Mouse (Mus musculus) liver, adult 2 months (tissue): ENCODE results near the gene Nrip1. TPM values are rescaled to one million over a fixed set of nuclear protein-coding genes. Genes with fewer than 3 reads are reported as not detected.
A peak's percentile ranks its signal among the peaks of the same experiment; 100 is the strongest.

Experiments
- DNase-seq: peaks from one replicate; pipeline ENCODE4 v3.0.0-alpha.2; 2011; ENCODE audit warnings: low read depth, low spot score; ENCODE audit errors: extremely low read depth
- H3K27ac ChIP-seq: fragments of 200-500 bp; replicated peaks from 2 replicates; pipeline ENCODE4 v1.5.1; 2012; ENCODE audit warnings: low read depth, mild to moderate bottlenecking, control low read depth, inconsistent platforms, low read length; ENCODE audit not compliant: insufficient read depth
- H3K27me3 ChIP-seq: fragments of 200-500 bp; 2 replicates; pipeline ENCODE4 v1.6.1; 2012; ENCODE audit warnings: mild to moderate bottlenecking, moderate library complexity, low read length, inconsistent platforms; ENCODE audit not compliant: control insufficient read depth, insufficient read depth
- H3K36me3 ChIP-seq: fragments of 200-500 bp; 2 replicates; pipeline ENCODE4 v1.6.1; 2012; ENCODE audit warnings: low read length, inconsistent platforms; ENCODE audit not compliant: control insufficient read depth, insufficient read depth
- H3K4me1 ChIP-seq: fragments of 200-500 bp; 2 replicates; pipeline ENCODE4 v1.6.1; 2011; ENCODE audit warnings: low read length; ENCODE audit not compliant: control insufficient read depth, insufficient read depth
- H3K4me3 ChIP-seq: fragments of 200-500 bp; 2 replicates; pipeline ENCODE4 v1.5.1; 2011; ENCODE audit warnings: low read depth, mild to moderate bottlenecking, control low read depth, low read length, moderate library complexity; ENCODE audit not compliant: insufficient read depth
- H3K79me2 ChIP-seq: fragments of 200-500 bp; 2 replicates; pipeline ENCODE4 v1.6.1; 2012; ENCODE audit warnings: inconsistent platforms, mild to moderate bottlenecking, low read length, moderate library complexity; ENCODE audit not compliant: control insufficient read depth, insufficient read depth
- H3K9ac ChIP-seq: fragments of 200-500 bp; 2 replicates; pipeline ENCODE4 v1.6.1; 2012; ENCODE audit warnings: low read depth, mild to moderate bottlenecking, control low read depth, inconsistent platforms, low read length
- CTCF ChIP-seq: fragments of 200-500 bp; IDR thresholded peaks from 2 replicates; pipeline ENCODE4 v1.5.1; 2011; ENCODE audit warnings: low read depth, low read length, control low read depth
- POLR2A ChIP-seq: fragments of 200-500 bp; IDR thresholded peaks from 2 replicates; pipeline ENCODE4 v1.6.1; 2011; ENCODE audit warnings: low read length, control low read depth; ENCODE audit not compliant: insufficient read depth; ENCODE audit errors: extremely low read depth
- WGBS: fragments of 180-500 bp; shearing (Covaris S2); methylation state at CpG from one replicate; pipeline ENCODE4 v1.1.7; 2018; 5-methylcytosine and 5-hydroxymethylcytosine counted together
- polyA plus RNA-seq: library from polyadenylated mRNA; depleted of rRNA; stranded (reverse); fragments of >200 nt; gene quantifications from 2 replicates; pipeline ENCODE4 v1.2.3, GENCODE M21; 2012
- total RNA-seq: library from RNA; depleted of rRNA; stranded (reverse); fragments of >200 nt; gene quantifications from 2 replicates; pipeline ENCODE4 v1.2.3, GENCODE M21; 2014

Nrip1 gene
- total and polyA plus RNA-seq, 2 experiments, result 2.9 to 8.9 TPM

DNA sequence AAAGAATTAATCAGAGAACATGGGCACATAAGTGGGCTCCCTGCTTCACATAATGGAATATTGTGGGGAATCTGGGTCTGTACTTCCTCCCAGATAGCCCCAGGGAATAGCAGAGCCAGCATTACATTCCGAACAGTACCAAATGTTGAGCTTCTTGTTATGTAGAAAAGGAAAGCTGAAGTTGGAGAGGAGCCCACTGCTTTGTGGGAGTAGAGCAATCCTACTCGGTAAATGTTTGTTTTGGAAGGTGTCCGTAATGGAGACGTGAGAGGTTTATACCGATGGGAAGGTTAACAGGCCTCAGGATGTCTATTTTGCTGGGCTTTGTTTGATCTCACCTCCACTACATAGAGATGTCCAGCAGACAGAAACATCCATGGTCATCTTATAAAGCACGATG lies 113.3 kb downstream of the Nrip1 start:
- no peaks in the 10 kb centered on the region for H3K36me3 ChIP-seq
- no peak overlapping the region for H3K27ac ChIP-seq
- WGBS, result 31% methylated on average over 6 of the region's 6 CpGs
- H3K79me2 ChIP-seq, result no peaks in the 10 kb centered on the region
- H3K27me3 ChIP-seq, result no peaks in the 10 kb centered on the region
- no peak overlapping the region for H3K4me3 ChIP-seq
- DNase-seq, result peak; percentile 80
- no peak for TF ChIP-seq CTCF
- TF ChIP-seq POLR2A, result no peak
- H3K4me1 ChIP-seq, result no peaks in the 10 kb centered on the region
- H3K9ac ChIP-seq, result no peak overlapping the region

GRCm38 (mm10) chr16:76251826-76252225 lies 121.8 kb downstream of the Nrip1 start:
- Histone ChIP-seq H3K27ac (no peak overlapping the region), H3K79me2 (no peaks in the 10 kb centered on the region), H3K27me3 (no peaks in the 10 kb centered on the region), H3K9ac (no peak overlapping the region), H3K36me3 (no peaks in the 10 kb centered on the region), H3K4me1 (no peaks in the 10 kb centered on the region), H3K4me3 (no peak overlapping the region)
- 93% methylated on average over 10 of the region's 10 CpGs for WGBS
- no peak for TF ChIP-seq CTCF
- no peak for DNase-seq

DNA sequence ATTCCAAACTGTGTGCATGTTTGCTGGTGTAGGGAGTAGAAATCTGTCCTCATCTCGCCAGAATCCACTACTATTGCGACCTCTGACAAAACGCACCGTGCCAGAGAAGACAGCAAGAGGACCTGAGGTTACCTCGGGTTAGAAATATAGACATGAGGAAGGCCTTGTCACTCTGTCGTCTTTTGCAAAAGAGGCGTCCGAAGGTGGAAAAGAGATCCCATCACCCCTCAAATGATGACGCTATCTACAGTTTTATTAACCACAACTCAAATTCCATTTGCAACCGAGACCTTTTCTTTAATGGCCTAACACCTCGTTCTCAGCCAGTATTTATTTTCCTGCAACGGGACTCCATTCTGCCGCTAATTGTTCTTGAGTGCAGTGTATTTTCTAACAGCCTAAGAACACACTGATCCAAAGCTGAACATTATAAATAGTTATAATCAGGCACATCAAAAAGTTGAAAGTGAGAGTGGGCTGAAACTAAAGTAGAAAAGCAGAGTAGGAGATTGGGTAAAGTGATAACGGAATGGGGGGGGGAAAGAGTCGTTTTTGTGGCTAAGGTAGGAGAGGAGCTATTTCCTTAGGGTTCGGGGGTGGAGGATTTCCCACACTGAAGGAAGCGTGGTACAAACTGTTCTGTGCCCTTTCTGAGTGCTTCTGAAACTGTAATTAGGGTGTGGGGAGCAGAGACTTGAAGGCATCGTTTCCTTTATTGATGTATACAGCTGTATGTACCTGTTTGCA lies 124.1 kb downstream of the Nrip1 start:
- Histone ChIP-seq H3K79me2 (no peaks in the 10 kb centered on the region), H3K36me3 (no peaks in the 10 kb centered on the region), H3K4me3 (no peak overlapping the region), H3K27me3 (no peaks in the 10 kb centered on the region), H3K27ac (no peak overlapping the region), H3K9ac (no peak overlapping the region), H3K4me1 (no peaks in the 10 kb centered on the region)
- TF ChIP-seq CTCF (no peak), POLR2A (no peak)
- WGBS, result 86% methylated on average over 18 of the region's 18 CpGs
- DNase-seq, result no peak

DNA sequence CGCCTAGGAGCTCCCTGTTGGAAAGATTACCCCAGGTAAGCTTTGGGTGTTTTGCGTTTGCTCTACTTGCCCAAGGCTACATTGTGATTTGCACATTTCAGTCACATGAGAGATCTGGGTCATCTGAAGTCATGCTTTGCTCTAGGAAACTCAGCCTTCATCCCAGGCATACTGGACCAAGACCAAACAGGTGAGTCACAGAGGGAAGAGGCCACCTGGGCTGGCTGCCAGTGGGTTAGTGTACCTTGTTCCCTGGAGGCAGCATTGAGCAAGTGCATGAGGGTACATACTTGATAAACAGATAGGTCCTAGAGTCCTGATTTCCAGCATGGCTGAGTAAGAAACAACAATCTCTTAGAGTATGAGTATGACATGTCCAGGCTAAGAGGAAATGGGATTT lies 130.8 kb downstream of the Nrip1 start:
- Histone ChIP-seq H3K79me2 (no peaks in the 10 kb centered on the region), H3K27ac (no peak overlapping the region), H3K36me3 (no peaks in the 10 kb centered on the region), H3K4me3 (no peak overlapping the region), H3K27me3 (no peaks in the 10 kb centered on the region), H3K9ac (no peak overlapping the region), H3K4me1 (peaks cover 4% of the 10 kb centered on the region)
- TF ChIP-seq CTCF (no peak), POLR2A (no peak)
- WGBS, result 18% methylated on average over 2 of the region's 2 CpGs
- DNase-seq, result peak; percentile 99

GRCm38 (mm10) chr16:76241266-76241665 lies 132.4 kb downstream of the Nrip1 start:
- H3K4me1 ChIP-seq, result peaks cover 4% of the 10 kb centered on the region
- no peak overlapping the region for H3K4me3 ChIP-seq
- H3K9ac ChIP-seq, result no peak overlapping the region
- H3K79me2 ChIP-seq, result no peaks in the 10 kb centered on the region
- no peaks in the 10 kb centered on the region for H3K27me3 ChIP-seq
- DNase-seq, result no peak
- WGBS, result 38% methylated on average over 4 of the region's 4 CpGs
- no peak overlapping the region for H3K27ac ChIP-seq
- TF ChIP-seq CTCF, result no peak
- H3K36me3 ChIP-seq, result no peaks in the 10 kb centered on the region

DNA sequence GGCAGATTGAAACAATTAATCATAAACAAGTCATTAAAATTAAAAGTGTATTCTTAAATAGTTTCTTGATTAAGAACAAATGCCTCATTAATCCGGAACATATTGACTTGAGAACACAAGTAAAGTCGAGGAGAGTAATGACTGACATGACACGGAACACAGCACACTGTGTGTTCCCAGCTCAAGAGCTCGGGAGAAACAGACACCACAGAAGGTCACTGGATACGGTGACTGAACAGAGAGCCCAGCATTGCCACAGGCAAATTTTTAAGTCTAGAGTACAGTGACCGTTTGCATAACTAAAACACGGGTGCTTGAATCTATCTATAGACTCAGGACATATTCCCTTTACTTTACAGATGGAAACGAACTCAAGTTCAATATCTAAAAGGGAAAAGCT lies 134.3 kb downstream of the Nrip1 start:
- H3K4me1 ChIP-seq, result peaks cover 4% of the 10 kb centered on the region
- H3K27me3 ChIP-seq, result no peaks in the 10 kb centered on the region
- WGBS, result 87% methylated on average over 8 of the region's 8 CpGs
- no peak for DNase-seq
- H3K9ac ChIP-seq, result no peak overlapping the region
- no peaks in the 10 kb centered on the region for H3K36me3 ChIP-seq
- no peak overlapping the region for H3K27ac ChIP-seq
- no peak overlapping the region for H3K4me3 ChIP-seq
- TF ChIP-seq POLR2A, result no peak
- no peaks in the 10 kb centered on the region for H3K79me2 ChIP-seq
